Mouse (Mus musculus) cerebellum, adult 2 months (tissue): Measurements from ENCODE around the gene Foxc2.

Source experiments
- CTCF ChIP-seq: fragments of 200-500 bp; IDR thresholded peaks from 2 replicates; pipeline ENCODE4 v1.5.1; 2011; ENCODE audit warnings: low read depth, mild to moderate bottlenecking, control low read depth, low read length, moderate library complexity, borderline replicate concordance; ENCODE audit not compliant: insufficient read depth
- POLR2A ChIP-seq: fragments of 200-500 bp; IDR thresholded peaks from 2 replicates; pipeline ENCODE4 v1.6.1; 2011; ENCODE audit warnings: low read length, control low read depth, borderline replicate concordance; ENCODE audit not compliant: insufficient read depth

GRCm38 (mm10) chr8:121083936-121084209 lies 32.1 kb upstream of the Foxc2 start:
- TF ChIP-seq CTCF = no peak
- no peak for TF ChIP-seq POLR2A
